Mouse (Mus musculus) activated CD4-positive, CD25-positive, alpha-beta regulatory T cell, adult 4 months (primary cell): ENCODE measurements around the gene Acsm4. TPM values are rescaled to one million over a fixed set of nuclear protein-coding genes. Genes with fewer than 3 reads are reported as not detected.
"Not testable (repeated sequence)": the region's sequence is repeated elsewhere in the genome, so short reads cannot be mapped to it uniquely, and the experiment has no call there.

Experiments used
- ATAC-seq: one replicate; pipeline ENCODE4 v1.8.0; 2017
- polyA plus RNA-seq, 2 experiments: library from polyadenylated mRNA; unstranded; fragments of 100-300 nt; shearing (Covaris generic); gene quantifications; one replicate each; pipeline ENCODE4 v1.2.1; 2017

Gene Acsm4
- polyA plus RNA-seq, result not detected

DNA sequence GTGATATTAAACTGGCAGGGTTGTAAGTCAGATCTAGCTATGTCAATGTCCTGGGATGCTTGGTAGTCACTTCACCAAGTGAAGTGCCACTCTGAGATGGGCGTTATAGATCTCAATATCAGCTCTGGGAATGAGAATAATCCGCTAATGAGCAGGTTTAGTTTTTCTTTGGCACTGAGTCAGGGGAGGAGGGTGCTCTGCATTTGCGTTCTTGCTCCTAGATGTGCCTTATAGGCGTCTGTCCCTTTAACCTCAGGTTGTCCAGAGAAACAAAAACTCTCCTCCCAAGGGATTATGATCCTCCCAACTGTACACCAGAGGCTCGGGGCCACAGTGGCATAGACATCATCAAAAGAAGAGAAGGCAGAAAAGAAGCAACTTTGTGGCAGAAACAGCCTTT lies at the start of gene Acsm4:
Gene Acsm4 (plus strand): TSS at position 301 of the 400 bp plus-strand sequence.
- no peak for ATAC-seq

DNA sequence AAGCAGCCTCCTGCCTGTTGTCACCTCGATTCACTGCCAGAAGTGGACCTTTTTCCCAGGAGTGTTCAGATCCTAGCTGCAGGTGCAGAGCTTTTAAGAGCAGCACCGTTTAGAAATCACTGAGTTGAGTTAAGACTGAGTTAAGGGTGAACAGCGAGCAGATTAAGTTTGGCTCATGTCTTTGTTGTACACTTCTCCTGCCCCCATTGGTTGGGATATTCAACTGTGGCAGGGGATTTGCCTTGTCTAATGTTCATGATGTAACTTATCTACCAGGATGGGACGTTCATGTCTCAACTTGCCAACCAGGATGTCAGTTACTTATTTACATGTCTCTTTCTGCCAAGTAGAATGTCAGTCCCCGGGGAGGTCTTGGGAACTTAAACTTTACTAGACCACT lies 47.5 kb upstream of the Acsm4 start:
- ATAC-seq, result no peak

DNA sequence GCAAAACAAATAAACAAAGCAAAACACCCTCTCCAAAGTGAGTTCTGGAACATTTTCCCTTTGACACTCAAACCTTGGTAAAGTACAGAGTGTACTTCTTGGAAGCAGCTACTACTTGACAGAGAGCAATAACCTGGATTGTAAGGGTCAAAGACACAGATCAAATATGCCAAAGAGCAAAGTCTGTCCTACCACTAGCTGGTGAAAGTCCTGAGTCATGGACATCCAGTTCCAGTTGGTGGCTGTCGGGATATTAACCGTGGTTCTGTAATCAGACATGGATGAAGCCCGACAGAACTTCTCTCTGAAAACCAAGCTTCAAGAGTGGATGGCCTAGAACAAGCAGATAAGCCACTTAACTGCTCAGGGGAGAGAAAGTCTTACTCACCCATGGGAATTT lies 21.9 kb upstream of the Acsm4 start:
- ATAC-seq, result no peak

DNA sequence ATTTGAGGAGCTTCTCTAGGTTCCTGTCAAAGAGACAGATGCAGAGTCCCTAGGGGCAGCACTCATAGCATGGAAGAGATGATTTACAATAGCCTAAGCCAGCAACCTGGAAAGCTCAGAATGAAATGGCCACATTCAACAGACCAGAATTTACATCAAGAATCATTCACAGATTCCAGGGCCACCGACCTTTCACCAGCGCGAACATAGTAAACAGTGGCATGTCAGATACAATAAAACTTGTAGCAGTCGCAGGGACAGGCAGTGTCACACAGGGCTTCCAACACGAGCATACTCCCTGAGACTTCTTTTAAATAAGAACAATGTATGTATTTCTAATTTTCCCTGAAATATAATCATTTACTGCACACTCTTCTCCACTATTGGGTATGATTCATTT lies 19.4 kb upstream of the Acsm4 start:
- no peak for ATAC-seq

DNA sequence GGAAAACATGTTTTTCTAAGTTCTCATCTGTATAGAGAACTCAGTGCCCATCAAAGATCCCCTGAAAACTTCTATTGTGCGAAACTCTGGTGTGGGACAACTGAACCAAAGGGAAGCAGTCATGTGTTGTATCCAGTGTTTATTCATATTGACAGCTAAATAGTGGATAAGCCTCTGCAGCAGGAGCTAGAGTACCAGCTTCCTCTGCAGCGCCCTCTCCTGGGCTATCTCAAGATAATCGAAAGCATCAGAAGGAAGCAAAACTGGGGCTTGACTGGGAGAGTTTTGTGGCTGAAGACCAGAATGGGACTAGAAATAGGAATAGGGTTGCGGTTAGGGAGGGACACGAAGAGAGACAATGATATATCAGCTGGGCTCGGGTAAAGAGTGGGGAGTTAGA lies 18.9 kb upstream of the Acsm4 start:
- ATAC-seq, result no peak

DNA sequence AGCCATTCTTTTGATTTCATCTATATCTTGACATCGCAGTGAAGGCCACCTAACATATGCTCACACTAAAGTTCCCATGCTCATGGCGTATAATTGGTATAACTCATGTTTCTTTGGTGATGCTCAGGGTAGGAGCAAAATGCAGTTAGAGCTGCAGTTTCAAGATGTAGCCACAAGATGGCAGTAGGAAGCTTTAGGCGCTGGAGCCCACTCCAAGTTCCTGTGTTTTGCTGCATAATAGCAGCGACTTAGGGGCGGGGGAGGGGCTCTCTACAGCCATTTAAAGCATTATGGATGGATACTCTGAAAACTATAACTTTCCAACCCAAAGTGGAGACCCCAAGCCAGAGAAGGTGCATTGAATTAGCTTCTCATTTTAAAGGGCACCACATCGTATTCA lies 16.4 kb upstream of the Acsm4 start:
- ATAC-seq, result no peak

DNA sequence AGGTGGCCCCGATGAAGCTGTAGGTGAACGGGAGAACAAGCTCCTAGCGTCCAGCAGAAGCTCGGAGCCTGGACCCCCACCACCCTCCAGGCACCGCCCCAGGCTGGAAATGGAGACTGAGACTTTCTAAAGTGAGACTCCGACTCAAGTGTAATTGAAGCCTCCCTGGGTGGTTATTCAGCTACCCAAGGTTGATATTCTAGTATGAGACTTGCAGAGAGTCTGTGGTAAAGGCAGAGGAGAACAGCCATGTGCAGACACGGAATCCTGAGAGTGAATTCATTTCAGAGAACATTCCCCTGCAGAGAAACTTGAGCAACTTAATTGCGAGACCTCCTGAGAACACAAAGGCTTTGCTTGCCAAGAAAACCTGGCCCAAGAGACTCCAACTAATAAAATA lies 9.7 kb upstream of the Acsm4 start:
- no peak for ATAC-seq

DNA sequence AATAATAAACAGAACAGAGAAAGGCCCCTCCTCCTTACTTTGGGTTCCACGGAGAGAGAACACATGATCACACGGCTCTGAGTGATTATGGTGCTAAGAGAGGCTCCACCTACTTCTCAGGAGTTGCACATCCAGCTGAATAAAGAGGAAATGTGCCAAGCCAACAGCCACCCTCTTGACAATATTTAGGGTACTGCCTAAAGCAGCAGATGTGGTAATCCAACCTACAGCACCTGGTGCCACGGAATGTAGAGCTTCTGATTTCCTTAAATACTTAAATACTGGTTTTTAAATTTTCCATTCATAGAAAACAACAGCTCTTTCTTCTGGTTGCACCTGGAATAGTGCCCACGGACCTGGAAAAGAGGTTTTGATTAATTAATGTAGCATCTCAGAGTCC lies 7.1 kb upstream of the Acsm4 start:
- no peak for ATAC-seq

DNA sequence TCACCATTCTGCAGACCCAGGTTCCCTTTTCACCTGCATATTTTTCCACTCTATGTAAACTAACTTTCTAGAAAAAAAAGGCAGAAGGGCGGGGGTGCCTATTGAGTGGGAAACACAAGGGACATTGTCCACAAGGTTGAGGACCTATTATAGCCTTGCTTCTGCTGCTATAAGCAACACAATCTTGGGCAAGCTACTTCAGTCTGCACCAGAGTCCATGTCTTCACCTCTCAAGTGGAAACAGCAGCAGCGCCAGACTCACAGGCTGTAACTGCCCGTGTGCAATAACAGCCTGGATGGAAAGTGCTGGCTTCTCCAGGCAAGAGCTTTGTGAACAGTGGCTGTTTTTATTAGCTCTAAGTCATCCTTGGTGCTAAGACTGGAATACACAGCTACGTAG lies 2.5 kb downstream of the Acsm4 start:
- no peak for ATAC-seq

DNA sequence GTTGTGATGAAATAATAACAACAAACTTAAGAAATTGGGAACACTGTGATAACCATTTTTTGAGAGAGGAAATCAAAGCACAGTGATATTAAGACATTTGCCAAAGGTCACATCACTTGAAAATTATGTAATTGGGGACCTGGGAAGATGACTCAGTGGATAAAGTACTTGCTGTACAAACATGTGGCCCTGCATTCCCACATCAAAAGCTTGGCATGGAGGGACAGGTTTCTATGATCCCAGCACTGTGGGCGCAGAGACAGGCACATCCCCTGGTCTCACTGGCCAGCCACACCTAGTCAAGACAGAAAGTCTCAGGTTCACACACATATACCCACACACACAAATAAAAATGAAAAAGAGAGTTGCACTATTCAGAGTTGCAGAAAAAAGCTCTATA lies 5.1 kb downstream of the Acsm4 start:
- ATAC-seq, result no peak

DNA sequence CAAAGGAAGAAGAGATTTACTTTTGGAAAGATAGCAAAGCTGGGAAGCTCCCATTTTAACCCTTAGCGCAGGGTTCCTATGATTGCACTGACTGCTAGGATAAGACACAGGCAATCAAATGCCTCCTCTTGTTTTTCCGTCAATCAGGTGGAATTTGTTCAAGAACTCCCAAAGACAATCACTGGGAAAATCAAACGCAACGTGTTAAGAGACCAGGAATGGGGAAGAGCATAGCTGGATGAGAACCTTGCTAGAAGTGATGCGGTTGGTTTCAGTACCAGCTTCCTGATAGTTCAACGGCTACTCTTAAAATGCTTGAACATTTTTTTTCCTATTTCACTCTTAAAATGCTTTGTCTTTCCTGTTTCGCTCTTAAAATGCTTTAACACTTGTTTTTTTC lies 24.3 kb downstream of the Acsm4 start:
- ATAC-seq, result no peak

DNA sequence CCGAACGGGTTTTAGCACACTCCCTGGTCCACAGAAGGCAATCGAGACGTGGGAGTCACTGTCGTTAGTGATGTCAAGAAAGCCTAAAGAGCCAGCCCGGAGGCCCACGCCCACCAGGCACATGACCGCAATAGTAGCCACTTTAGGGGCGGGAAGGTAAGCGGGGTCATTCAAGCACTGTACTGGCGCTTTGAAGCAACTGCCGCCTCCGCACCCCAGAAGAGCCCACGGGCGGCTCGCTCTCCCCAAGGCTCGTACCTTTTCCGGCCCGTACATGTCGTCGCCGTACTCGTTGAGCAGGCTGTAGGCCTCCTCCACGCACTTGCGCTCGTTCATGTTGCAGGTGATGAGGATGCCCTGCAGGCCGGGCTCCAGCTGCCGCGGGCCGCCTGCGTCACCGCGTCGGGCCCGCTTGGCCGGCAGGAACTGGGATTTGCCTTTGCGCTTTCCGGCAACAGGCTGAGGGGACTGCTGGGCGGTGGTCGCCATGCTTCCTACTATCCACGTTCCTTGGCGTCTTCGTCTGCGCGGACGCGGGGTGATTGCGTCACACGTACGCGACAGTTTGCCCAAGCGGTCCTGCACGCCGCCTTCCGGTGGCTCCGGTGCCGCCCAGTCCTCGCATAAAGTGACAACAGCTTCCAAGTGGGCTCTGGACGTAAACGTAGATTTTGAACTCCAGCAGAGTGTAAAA lies 30.6 kb downstream of the Acsm4 start, which contains the start of gene Thumpd1:
Gene Thumpd1 (minus strand): TSS at position 546 of the 694 bp plus-strand sequence.
- ATAC-seq, result peak; percentile 91

DNA sequence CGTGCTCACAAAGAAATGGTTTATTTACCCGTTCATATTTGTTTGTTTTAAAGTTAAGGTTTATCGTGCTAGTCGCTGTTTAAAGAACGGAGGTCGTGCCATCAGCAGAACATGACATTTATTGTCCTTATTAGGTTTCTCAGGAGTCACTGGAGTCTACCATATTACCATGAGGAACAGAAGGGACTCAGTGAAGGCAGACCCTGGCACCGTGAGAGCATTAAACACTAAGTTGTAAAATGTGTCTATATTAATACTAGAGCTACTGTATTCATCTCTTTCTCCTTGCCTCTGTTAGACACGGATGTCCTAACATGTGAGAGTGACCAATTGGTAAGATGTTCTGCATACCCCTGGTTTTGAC lies 31.1 kb downstream of the Acsm4 start:
- peak; percentile 20 for ATAC-seq

DNA sequence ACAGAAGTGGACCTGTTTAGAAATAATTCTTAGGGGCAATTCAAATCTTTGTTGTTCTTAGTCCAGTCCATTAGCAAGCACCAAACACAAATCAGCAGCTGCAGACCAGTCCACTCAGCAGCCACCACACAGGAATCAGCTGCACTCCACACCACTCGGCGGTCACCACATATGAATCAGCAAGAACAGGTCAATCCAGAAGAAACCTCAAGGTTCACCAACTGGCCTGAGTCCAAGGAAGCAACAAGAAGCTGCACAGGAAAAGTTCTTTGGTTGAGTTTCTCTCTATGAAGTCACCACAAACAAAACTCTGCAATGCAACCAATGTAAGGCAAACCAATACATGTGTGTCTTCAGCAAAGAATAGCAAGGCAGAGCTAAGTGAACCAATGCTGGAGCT lies 37.8 kb downstream of the Acsm4 start:
- no peak for ATAC-seq

DNA sequence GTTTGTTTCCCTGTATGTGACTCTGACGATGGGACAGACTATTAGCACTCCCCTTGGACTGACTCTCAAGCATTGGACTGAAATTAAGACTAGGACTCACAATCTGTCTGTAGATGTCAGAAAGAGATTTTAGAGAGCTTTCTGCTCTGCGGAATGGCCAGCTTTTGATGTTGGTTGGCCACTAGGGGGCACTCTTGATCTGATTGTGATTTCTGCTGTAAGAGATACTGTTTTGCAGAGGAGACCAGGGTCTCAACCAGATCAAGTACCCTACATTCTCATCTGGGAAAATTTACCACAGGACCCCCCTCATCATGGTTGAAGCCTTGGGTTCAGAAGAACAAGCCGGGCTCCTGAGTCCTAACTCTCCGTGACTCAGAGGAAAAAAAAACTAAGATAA lies 41.4 kb downstream of the Acsm4 start:
- ATAC-seq, result not testable (repeated sequence)

DNA sequence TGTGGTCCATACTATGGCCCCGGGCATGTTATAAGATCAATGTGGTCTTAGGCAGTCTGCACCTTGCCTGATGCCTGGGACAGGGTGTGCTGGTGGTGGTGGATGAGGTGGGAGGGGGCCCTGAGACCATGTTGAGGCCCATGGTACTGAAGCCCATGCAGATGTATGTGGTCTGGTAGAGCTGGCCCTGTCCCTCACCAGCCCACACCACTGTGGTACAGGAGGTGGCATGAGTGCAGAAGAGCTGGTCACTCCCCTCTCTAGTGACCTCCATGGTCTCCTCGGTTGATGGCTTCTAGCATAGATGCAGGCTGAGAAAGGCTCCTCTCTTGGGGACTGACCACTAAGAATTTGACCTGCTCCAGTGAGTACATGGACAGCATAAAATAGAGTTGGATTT lies 49.1 kb downstream of the Acsm4 start:
- no peak for ATAC-seq

DNA sequence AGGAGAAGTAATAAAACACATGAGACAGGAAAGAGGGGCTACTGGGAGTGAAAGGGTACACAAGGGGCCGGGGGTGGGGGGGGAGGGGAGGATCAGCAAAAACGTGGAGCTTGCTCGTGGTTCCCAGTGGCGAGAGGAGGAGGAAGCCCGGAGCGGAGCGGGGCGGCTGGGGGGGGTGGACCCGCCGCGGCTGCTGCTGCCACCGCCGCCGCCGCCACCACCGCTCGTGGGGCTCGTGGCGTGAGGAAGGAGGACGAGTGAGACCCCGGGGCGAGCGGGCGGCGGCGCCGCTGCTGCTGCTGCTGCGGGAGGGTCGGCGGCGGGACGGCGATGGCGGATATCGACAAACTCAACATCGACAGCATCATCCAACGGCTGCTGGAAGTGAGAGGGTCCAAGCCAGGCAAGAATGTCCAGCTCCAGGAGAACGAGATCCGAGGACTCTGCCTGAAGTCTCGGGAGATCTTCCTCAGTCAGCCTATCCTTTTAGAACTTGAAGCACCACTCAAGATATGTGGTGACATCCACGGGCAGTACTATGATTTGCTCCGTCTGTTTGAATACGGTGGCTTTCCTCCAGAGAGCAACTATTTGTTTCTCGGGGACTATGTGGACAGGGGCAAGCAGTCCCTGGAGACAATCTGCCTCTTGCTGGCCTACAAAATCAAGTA lies 50.1 kb downstream of the Acsm4 start:
- ATAC-seq, result not testable (repeated sequence)

DNA sequence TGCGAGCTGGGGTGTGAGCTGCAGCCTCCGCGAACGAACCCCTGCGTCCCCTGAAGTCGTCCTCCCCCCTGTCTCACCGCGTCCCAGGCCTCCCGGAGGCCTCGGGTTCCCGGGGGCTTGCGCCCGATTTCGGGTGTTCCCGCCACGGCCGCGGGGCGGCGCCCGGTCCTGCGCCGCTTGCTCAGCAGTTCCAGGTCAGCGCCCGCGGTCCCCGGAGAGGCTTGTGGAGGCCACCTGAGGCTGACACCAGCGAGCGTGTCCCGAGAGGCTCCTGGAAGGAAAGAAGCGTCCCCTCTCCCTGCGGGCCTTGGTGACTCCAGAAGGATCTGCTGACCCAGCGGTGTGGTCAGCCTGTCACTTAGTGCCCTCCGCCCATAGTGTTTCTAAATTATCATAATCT lies 54.5 kb downstream of the Acsm4 start:
- no peak for ATAC-seq

DNA sequence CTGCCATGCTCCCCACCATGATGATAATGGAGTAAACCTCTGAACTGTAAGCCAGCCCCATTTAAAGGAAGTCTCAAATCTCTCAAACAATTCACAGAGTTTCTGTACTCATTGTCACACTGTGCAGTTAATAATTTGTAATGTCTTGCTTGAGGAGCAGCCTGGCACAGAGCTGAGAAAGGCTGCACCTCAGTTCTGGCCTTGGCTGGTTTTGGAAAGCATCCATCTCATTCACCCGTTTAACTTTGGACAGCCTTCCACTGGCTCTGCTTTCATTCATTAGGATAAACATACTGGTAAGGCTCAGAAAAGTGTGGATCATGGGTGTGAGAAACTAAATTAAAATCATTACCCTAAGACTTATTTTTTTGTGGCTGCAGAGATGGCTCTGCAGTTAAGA lies 56.0 kb downstream of the Acsm4 start:
- ATAC-seq, result no peak

DNA sequence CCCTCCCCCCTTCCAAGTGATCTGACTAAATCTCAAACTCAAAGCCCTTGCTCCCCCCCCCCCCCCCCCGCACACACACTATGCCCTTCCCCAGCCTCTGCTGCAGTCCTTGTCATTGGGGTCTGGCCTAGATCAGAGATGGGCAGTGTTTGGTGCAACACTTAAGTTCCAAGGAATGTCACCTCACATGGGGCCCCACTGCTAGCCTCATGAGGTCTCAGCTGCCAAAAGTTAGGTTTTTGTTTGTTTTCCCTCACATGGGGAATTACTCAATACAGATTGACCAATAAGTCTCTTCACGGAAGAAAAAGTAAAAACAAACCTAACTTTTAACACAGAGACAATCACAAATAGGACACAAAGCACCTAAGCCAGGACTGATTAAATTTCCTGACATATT lies 58.9 kb downstream of the Acsm4 start:
- no peak for ATAC-seq

DNA sequence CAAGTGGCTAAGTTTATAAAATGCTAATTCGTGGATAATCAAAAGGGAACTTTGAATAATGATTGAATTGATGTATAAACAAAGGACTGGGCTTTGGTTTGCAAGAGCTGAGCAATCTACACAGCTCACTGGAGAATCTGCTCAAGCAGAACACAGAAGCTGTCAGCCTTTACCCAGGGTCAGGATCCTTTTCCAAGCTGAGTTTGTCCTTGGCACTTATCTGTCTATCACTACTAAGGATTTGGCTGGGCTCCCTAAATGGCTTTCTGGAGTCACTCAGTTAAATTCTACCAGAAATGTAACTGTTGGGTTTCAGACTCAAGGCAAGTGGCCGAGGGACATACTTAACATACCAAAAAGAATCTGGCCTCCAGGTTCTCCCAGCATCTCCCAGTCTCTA lies 60.1 kb downstream of the Acsm4 start:
- ATAC-seq, result no peak

DNA sequence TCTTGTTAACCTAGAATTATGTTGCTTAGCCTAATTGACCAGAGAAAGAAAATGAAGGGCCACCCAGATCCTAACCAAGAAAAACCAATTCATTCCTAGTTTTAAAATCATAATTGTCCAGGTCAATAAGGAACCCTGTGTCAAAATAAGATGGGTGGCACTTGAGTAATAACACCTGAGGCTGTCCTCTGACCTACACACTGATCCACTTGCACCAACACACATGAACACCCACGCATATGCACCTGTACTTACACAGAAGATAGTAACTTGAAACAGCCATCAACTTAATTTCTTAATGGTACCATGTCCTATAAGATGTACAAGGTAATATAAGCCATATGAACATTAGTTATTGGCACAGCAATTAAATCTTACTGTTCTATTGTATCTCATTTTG lies 63.9 kb downstream of the Acsm4 start:
- no peak for ATAC-seq

DNA sequence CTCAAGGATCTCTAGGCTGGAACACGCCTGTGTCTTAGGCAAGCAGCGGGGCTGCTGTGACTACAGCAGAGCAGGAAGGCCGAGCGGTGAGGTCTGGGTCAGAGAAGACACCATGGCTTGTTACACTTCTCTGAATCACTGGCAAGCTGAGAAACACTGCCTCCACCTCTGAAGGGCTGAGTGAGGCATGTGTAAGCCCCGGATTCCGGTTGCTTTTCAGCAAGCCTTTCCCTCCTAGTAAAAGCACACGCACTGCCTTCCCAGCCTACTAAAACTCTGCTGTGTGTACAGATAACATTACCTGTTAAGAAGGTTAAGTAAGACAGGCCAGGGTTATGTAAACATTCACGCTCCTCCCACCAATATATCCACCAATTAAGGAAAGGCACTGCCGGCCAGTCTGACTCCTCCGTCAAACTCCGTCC lies 70.7 kb downstream of the Acsm4 start, which contains the start of gene Acsm3:
Gene Acsm3 (plus strand): TSS at position 397 of the 425 bp plus-strand sequence.
- no peak for ATAC-seq

DNA sequence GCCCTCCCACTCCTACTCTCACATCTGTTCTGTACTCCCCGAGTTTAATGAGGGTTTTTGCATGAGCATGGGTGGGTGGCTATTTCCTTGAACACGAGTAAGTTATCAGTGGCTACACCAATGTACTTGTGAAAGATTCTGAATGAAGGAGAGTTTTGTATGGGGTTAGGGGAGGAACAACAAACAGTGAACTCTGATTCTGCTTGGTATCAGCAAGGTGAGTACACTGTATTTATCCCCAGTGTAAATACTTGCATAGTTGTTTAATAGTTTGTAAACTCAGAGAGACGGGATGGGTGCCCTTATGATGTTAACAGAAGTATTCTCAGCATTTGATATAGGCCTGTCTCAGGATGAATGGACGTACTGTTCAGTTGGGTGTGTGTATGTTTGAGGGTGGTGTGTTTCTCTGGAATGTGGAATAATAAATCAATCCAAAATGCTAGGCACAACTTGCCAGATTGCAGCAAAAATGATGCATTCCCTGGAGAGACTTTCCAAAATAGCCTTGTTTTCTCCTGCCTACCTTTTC lies 72.4 kb downstream of the Acsm4 start:
- no peak for ATAC-seq
